Mouse (Mus musculus) embryonic facial prominence, embryonic 15.5 days (tissue): Measurements from ENCODE around the gene Faap20. TPM values are rescaled to one million over a fixed set of nuclear protein-coding genes. Genes with fewer than 3 reads are reported as not detected.

Source experiments
- ATAC-seq: fragments of 200-750 bp; cut with Nextera tagmentation; 2 replicates; pipeline ENCODE4 v1.8.0; 2017; ENCODE audit warnings: low read depth, moderate TSS enrichment; ENCODE audit not compliant: insufficient number of reproducible peaks, low FRiP score, low TSS enrichment
- H3K27ac ChIP-seq: fragments of 300-500 bp; sonication (generic); replicated peaks from 2 replicates; pipeline ENCODE4 v1.5.1; 2015; ENCODE audit warnings: mild to moderate bottlenecking, inconsistent platforms
- H3K27me3 ChIP-seq: fragments of 300-500 bp; sonication (generic); 2 replicates; pipeline ENCODE4 v1.6.1; 2015; ENCODE audit warnings: inconsistent platforms
- H3K36me3 ChIP-seq: fragments of 300-500 bp; sonication (generic); 2 replicates; pipeline ENCODE4 v1.6.1; 2015; ENCODE audit warnings: mild to moderate bottlenecking, inconsistent platforms
- H3K4me1 ChIP-seq: fragments of 300-500 bp; sonication (generic); 2 replicates; pipeline ENCODE4 v1.6.1; 2015; ENCODE audit warnings: inconsistent platforms
- H3K4me2 ChIP-seq: fragments of 300-500 bp; sonication (generic); replicated peaks from 2 replicates; pipeline ENCODE4 v1.6.1; 2015; ENCODE audit warnings: mild to moderate bottlenecking, inconsistent platforms
- H3K4me3 ChIP-seq: fragments of 300-500 bp; sonication (generic); replicated peaks from 2 replicates; pipeline ENCODE4 v1.5.1; 2015; ENCODE audit warnings: mild to moderate bottlenecking, inconsistent platforms
- H3K9ac ChIP-seq: fragments of 300-500 bp; sonication (generic); 2 replicates; pipeline ENCODE4 v1.6.1; 2015; ENCODE audit warnings: inconsistent platforms
- H3K9me3 ChIP-seq: fragments of 300-500 bp; sonication (generic); replicated peaks from 2 replicates; pipeline ENCODE4 v1.6.1; 2016; ENCODE audit warnings: inconsistent platforms
- WGBS: fragments of 180-500 bp; shearing (Covaris S2); methylation state at CpG from one replicate; pipeline ENCODE4 v1.1.7; 2015; 5-methylcytosine and 5-hydroxymethylcytosine counted together
- polyA plus RNA-seq: library from polyadenylated mRNA; unstranded; fragments of >200 nt; fragmentation: Nextera tagmentation; extraction: Ambion mirVana; gene quantifications from 2 replicates; pipeline ENCODE4 v1.2.1, GENCODE M21; 2015

Gene Faap20
- polyA plus RNA-seq, result 74.9 and 75.0 TPM in 2 replicates

DNA sequence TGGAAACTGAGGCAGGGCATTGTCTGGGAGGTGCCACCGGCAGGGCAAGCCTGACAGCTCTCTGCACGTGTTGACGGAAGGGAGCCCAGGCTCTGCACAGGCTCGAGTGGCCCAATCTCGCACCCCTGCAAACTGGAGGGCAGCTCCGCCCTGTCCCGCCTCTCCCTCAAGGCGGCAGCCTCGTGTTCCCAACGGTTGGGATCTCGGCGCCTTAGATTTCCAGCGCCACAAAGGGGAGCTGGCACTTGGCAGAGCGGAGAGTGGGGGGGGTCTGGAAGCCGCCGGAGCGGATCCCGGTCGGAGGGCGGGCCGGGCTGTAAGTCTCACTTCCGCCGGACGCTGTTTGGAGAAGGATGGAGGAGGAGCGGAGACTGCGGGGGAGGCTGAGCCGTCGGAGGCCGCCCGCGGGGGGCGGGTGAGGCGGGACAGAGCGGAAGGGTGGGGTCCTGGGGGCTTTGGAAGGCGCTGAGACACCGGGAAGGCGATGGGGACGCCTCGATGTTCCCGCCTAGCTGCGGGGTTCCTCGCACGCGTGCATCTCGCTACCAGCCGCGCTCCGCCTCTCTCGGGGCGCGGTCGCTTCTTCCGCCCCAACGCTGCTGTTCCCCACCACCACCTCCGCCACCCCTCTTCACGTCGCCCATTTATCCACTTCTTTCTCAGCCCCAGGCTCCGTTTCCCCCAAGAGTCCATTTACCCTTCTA, at the start of gene Faap20:
Faap20 (plus strand) TSS at position 155 of the 704 bp plus-strand sequence.
- 0% methylated on average over 51 of the region's 58 CpGs for WGBS
- peak; percentile 93 for ATAC-seq
- Histone ChIP-seq H3K9ac (peak within 1 kb of the TSS; percentile 50), H3K4me3 (peak within 1 kb of the TSS; percentile 55), H3K4me1 (peaks cover 52% of the 10 kb centered on the region), H3K36me3 (peaks cover 10% of the 10 kb centered on the region), H3K4me2 (peak within 1 kb of the TSS; percentile 89), H3K27me3 (no peaks in the 10 kb centered on the region), H3K9me3 (no peaks in the 10 kb centered on the region), H3K27ac (peak within 1 kb of the TSS; percentile 98)

DNA sequence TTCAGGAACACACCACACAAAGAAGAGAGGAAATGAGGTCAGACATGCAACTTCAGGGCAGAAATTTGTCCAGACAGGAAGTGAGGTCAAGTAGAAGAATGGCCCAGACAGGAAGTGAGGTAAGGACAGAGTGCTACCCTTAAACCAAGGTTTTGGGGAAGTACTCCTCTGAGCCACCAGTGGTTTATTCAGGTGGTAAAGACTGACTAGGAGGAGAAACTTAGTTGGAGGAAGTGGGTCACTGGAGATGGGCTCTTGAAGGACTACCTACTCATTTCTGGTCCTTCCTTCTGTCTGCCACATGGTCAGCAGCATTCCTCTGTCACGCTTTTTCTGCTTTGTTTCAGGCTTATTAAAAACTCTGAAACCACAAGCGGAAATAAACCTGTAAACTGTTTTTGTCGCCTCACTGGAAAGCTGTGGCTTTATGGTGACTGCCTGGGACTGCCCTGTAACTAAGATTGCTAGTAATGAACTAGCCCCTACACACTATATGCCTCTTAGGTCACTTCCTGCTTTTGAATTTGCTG, 48.7 kb upstream of the Faap20 start:
- no peak overlapping the region for H3K9ac ChIP-seq
- H3K36me3 ChIP-seq, result no peaks in the 10 kb centered on the region
- ATAC-seq, result no peak
- H3K4me1 ChIP-seq, result peaks cover 91% of the 10 kb centered on the region
- no peak overlapping the region for H3K4me2 ChIP-seq
- H3K27ac ChIP-seq, result peak overlapping the region; percentile 55; the same call in 1 of the 2 replicates
- whole genome bisulfite sequencing, result 56% methylated on average over 3 of the region's 3 CpGs
- no peaks in the 10 kb centered on the region for H3K9me3 ChIP-seq
- no peaks in the 10 kb centered on the region for H3K27me3 ChIP-seq
- no peak overlapping the region for H3K4me3 ChIP-seq

DNA sequence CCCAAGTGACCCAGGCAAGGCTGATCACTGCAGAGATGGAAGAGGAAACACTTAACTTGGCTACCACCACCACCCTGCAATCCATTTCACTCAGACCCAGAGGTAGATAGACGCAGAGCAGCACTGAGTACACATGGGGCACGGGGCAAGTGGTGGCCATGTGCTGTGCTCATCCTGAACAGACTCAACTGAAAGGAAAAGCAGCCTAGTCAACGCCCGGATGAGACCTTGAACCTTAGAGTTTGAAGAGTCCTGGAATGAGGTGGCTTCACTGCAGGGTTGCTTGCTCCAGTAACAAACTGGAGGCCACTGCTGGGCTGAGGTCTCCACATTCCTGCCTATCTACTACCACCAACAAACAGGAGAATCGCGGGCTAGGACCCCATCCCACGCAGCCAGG, 47.8 kb upstream of the Faap20 start:
- WGBS, result 88% methylated on average over 7 of the region's 7 CpGs
- H3K4me1 ChIP-seq, result peaks cover 90% of the 10 kb centered on the region
- H3K27ac ChIP-seq, result no peak overlapping the region

DNA sequence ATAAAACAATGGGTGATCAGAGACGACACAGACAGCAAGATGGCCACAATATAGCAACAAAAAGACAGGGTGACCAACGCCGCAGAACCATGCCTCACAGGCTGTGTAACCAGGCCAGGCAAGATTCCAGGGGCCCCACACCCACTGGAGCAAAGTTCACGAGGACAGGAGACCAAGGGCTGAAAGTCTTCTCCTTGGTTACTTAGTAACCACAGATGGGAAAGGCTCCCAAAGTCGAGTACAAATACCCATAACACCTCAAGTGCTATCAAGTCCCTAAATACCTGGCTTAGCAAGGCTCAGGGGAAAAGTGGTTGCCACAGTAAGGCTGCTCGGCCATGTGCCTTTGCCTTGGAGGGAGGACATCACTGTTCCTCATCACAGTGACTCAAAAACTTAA, 43.7 kb upstream of the Faap20 start:
- 66% methylated on average over 6 of the region's 6 CpGs for WGBS
- H3K4me1 ChIP-seq, result peaks cover 92% of the 10 kb centered on the region
- no peaks in the 10 kb centered on the region for H3K27me3 ChIP-seq
- H3K4me2 ChIP-seq, result no peak overlapping the region
- H3K4me3 ChIP-seq, result no peak overlapping the region
- ATAC-seq, result no peak
- no peak overlapping the region for H3K27ac ChIP-seq
- H3K36me3 ChIP-seq, result peaks cover 7% of the 10 kb centered on the region; the same call in 1 of the 2 replicates
- no peak overlapping the region for H3K9ac ChIP-seq
- no peaks in the 10 kb centered on the region for H3K9me3 ChIP-seq

More for the DNA sequence above, 47.8 kb upstream of the Faap20 start:
- Histone ChIP-seq H3K9me3 (no peaks in the 10 kb centered on the region), H3K4me2 (no peak overlapping the region), H3K4me3 (no peak overlapping the region), H3K9ac (no peak overlapping the region), H3K36me3 (no peaks in the 10 kb centered on the region), H3K27me3 (no peaks in the 10 kb centered on the region)
- no peak for ATAC-seq

DNA sequence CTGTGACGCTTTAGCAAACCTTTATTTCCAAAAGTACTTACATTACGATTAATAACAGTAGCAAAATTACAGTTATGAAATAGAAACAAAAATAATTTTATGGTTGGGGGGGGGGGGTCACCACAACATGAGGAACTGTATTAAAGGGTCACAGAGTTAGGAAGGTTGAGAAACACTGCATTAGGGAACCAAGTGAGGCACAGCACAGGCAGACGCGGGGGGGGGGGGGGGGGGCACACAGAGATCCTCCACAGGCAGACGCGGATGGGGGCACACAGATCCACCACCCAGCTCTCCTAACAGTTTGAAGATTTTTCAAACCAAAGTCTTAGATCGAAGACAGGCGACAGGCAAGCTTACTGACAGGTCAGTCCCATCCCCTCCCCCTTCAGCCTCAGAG, 43.1 kb upstream of the Faap20 start:
- Histone ChIP-seq H3K9ac (no peak overlapping the region), H3K4me1 (peaks cover 90% of the 10 kb centered on the region), H3K9me3 (no peaks in the 10 kb centered on the region), H3K4me2 (no peak overlapping the region), H3K27me3 (no peaks in the 10 kb centered on the region), H3K36me3 (peaks cover 11% of the 10 kb centered on the region; the same call in 1 of the 2 replicates), H3K27ac (no peak overlapping the region), H3K4me3 (no peak overlapping the region)
- no peak for ATAC-seq
- WGBS, result 71% methylated on average over 8 of the region's 8 CpGs

DNA sequence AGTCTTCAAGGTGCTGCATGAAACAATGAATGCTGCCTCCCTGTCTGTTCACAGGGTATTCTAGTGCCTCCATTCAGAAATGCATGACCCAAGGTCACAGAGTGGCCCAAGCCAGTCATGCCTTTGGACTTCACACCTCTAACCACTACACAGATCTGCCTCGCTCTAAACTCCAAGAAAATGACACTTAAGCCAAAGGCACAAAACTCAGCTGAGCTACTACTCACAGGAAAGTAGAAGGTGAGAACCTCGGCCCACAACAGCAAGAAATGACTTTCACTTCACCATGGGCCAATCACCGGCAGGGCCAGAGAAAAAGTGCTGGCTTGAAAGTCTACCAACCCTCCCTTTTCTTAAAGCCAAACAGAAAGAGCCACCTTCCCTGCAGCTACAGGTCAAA, 41.8 kb upstream of the Faap20 start:
- no peak overlapping the region for H3K27ac ChIP-seq
- H3K4me3 ChIP-seq, result no peak overlapping the region
- no peaks in the 10 kb centered on the region for H3K9me3 ChIP-seq
- peaks cover 83% of the 10 kb centered on the region for H3K4me1 ChIP-seq
- ATAC-seq, result no peak
- H3K27me3 ChIP-seq, result no peaks in the 10 kb centered on the region
- 76% methylated on average over 3 of the region's 3 CpGs for WGBS
- no peak overlapping the region for H3K9ac ChIP-seq
- H3K4me2 ChIP-seq, result no peak overlapping the region
- peaks cover 13% of the 10 kb centered on the region; the same call in 1 of the 2 replicates for H3K36me3 ChIP-seq

DNA sequence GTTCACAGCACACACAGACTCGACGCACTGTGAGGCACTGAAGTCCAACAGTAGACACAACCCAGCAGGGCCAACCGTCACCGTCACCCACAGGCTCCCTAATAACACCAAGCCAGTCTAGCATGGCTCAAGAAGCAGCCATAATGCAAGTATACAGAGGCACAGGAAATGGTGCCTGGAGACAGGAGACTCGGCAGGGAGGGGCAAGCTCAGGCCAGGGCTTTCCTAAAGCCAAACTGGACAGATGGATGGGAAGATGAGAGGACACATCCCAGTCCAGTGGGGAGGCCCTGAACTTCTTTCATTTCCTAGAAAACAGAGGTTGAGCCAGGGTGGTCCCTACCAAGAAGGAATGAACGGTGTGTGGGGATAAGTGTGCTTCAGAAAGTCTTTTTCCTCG, 41.0 kb upstream of the Faap20 start:
- peaks cover 82% of the 10 kb centered on the region for H3K4me1 ChIP-seq
- H3K9me3 ChIP-seq, result no peaks in the 10 kb centered on the region

DNA sequence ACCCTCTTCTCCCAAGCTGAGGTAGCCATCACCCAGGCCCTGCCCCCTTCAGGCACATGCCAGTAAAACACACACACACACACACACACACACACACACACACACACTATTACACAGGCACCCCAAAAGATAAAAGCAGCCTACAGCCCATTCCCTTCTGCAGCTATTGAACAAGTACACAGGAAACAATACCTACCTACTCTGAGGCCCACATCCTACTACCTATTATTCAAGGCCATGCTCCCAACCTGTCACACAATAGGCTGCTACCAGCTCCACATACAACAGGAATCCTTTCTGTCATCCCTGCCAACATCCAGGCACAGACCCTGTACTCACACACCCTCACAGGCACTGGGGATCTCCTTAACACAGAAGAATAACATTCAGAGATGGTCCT, 40.5 kb upstream of the Faap20 start:
- Histone ChIP-seq H3K4me3 (no peak overlapping the region), H3K9me3 (no peaks in the 10 kb centered on the region), H3K4me2 (no peak overlapping the region), H3K27me3 (no peaks in the 10 kb centered on the region), H3K36me3 (peaks cover 13% of the 10 kb centered on the region; the same call in 1 of the 2 replicates), H3K4me1 (peaks cover 82% of the 10 kb centered on the region), H3K27ac (no peak overlapping the region), H3K9ac (no peak overlapping the region)
- no peak for ATAC-seq

More for the DNA sequence above, 41.0 kb upstream of the Faap20 start:
- Histone ChIP-seq H3K36me3 (peaks cover 13% of the 10 kb centered on the region; the same call in 1 of the 2 replicates), H3K27me3 (no peaks in the 10 kb centered on the region), H3K4me2 (no peak overlapping the region), H3K27ac (peak overlapping the region; percentile 7; the same call in 1 of the 2 replicates), H3K4me3 (no peak overlapping the region), H3K9ac (no peak overlapping the region)
- ATAC-seq, result no peak
- WGBS, result 56% methylated on average over 7 of the region's 7 CpGs

DNA sequence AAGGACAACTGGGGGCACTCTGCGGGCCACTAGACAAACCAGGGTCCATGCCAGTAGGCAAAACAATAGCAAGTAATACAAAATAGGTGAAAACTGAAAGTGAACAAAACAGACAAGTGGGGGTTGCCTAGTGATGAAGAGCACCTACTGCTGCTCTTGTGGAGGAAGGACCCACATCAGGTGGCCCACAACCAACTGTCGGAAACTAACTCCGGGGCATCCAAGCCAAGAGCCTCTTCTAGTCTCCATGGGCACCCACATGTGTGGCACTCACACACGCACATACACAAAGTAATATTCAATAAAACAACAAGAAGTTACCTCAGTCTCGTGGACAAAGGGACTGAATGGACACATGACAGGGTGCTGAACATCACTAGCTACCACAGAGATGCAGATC, 40.1 kb upstream of the Faap20 start:
- no peaks in the 10 kb centered on the region for H3K9me3 ChIP-seq
- ATAC-seq, result no peak
- H3K4me1 ChIP-seq, result peaks cover 82% of the 10 kb centered on the region
- no peak overlapping the region for H3K9ac ChIP-seq
- no peak overlapping the region for H3K4me2 ChIP-seq
- peaks cover 13% of the 10 kb centered on the region; the same call in 1 of the 2 replicates for H3K36me3 ChIP-seq
- H3K27me3 ChIP-seq, result no peaks in the 10 kb centered on the region
- H3K27ac ChIP-seq, result no peak overlapping the region
- WGBS, result 94% methylated on average over 5 of the region's 5 CpGs
- no peak overlapping the region for H3K4me3 ChIP-seq

DNA sequence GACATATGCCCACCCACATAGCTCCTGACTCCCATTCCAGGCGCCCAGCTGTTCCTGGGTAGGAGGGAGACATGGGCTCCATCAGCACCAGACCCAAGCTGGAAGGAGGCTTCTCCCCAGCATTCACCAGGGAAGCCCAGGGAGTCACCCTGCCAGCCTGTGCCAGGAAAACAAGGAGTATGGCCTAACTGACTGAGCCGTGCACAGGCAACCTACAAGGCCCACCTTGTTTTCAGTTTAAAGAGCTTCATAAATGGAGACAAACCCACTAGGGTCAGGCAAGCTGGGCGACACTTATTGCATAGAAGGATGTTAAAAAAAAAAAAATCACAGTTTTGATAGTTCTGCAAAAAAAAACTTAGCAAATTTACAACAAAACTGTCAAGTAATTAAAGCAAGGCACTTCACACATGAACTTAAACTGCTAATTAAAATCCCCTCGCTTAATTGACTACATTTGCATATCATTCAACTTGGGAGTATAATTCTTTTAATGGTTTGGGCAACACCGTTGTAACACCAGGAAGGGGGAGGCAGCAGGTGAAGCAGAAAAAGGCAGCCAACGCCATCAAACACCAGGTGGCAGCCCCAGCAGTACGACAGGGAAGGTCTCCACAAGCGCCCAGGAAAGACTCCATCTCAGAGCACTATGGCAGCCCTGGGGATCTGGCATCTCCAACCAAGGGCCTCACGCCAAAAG, 36.4 kb upstream of the Faap20 start:
- Histone ChIP-seq H3K36me3 (peaks cover 13% of the 10 kb centered on the region; the same call in 1 of the 2 replicates), H3K27me3 (no peaks in the 10 kb centered on the region), H3K27ac (no peak overlapping the region), H3K9me3 (no peaks in the 10 kb centered on the region), H3K4me3 (no peak overlapping the region), H3K4me1 (peaks cover 87% of the 10 kb centered on the region), H3K4me2 (no peak overlapping the region), H3K9ac (no peak overlapping the region)
- ATAC-seq, result no peak
- 60% methylated on average over 9 of the region's 9 CpGs for WGBS

DNA sequence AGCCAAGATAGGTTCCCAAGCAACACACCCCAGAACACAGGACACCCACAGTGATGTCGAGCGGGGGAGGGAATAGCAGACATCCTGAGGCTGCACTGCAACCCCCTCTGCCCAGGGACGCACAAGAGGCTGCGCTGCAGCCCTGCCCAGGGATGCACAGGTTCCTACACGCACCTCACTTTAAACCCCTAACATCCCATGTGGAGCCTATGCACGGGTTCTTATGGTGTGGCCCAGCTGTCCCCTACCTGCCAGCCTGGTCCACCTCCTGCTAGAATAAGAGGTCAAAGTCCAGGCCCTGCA, 35.9 kb upstream of the Faap20 start:
- Histone ChIP-seq H3K4me1 (peaks cover 87% of the 10 kb centered on the region), H3K27me3 (no peaks in the 10 kb centered on the region), H3K36me3 (peaks cover 13% of the 10 kb centered on the region; the same call in 1 of the 2 replicates), H3K9ac (no peak overlapping the region), H3K9me3 (no peaks in the 10 kb centered on the region), H3K27ac (no peak overlapping the region), H3K4me3 (no peak overlapping the region), H3K4me2 (no peak overlapping the region)
- WGBS, result 67% methylated on average over 6 of the region's 6 CpGs
- no peak for ATAC-seq
